Mouse (Mus musculus): ENCODE data around the gene Gm21981. TPM values are rescaled to one million over a fixed set of nuclear protein-coding genes. Genes with fewer than 3 reads are reported as not detected.

The Gm21981 gene
- polyA plus RNA-seq, 1 experiment from 2014 or later = 0.60 TPM

GRCm38 (mm10) chr17:47730633-47731575 is 36.6 kb upstream of the Gm21981 start:
- WGBS = 48% methylated on average over 24 of the region's 24 CpGs
- Histone ChIP-seq H3K4me3 (replicated peaks; ENCODE audit: low read length) (no peak overlapping the region), H3K4me2 (ENCODE audit: low read length) (no peak overlapping the region), H3K9ac (replicated peaks; ENCODE audit: low read depth, low read length) (no peak overlapping the region), H3K27ac (ENCODE audit: low read length) (no peak overlapping the region), H3K9me3 (ENCODE audit: control insufficient read depth, low read length) (no peaks in the 10 kb centered on the region), H3K36me3 (ENCODE audit: control insufficient read depth, insufficient read depth) (no peaks in the 10 kb centered on the region), H3K27me3 (replicated peaks; ENCODE audit: control insufficient read depth, insufficient read depth, low read length) (no peaks in the 10 kb centered on the region), H3K4me1 (replicated peaks; ENCODE audit: control insufficient read depth, insufficient read depth, low read length) (no peaks in the 10 kb centered on the region)
- ATAC-seq = no peak

- 85% methylated on average over 11 of the region's 11 CpGs for WGBS
These were observed 32.3 kb upstream of the Gm21981 start, which contains the start of gene Pgc for GRCm38 (mm10) chr17:47726566-47726965. Gene Pgc, plus strand, starts transcription at chr17:47726842.

GRCm38 (mm10) chr17:47721183-47721582 is 26.9 kb upstream of the Gm21981 start:
- no peak overlapping the region for H3K27ac ChIP-seq (ENCODE audit: low read length)
- no peak for ATAC-seq
- no peaks in the 10 kb centered on the region for H3K4me1 ChIP-seq (replicated peaks; ENCODE audit: control insufficient read depth, insufficient read depth, low read length)
- no peaks in the 10 kb centered on the region for H3K36me3 ChIP-seq (ENCODE audit: control insufficient read depth, insufficient read depth)
- no peak overlapping the region for H3K4me2 ChIP-seq (ENCODE audit: low read length)
- H3K27me3 ChIP-seq (replicated peaks; ENCODE audit: control insufficient read depth, insufficient read depth, low read length) = no peaks in the 10 kb centered on the region
- WGBS = 80% methylated on average over 4 of the region's 4 CpGs
- no peak overlapping the region for H3K4me3 ChIP-seq (replicated peaks; ENCODE audit: low read length)
- no peak overlapping the region for H3K9ac ChIP-seq (replicated peaks; ENCODE audit: low read depth, low read length)
- H3K9me3 ChIP-seq (ENCODE audit: control insufficient read depth, low read length) = no peaks in the 10 kb centered on the region

More at GRCm38 (mm10) chr17:47726566-47726965, 32.3 kb upstream of the Gm21981 start, which contains the start of gene Pgc:
- H3K36me3 ChIP-seq (ENCODE audit: control insufficient read depth, insufficient read depth) = no peaks in the 10 kb centered on the region
- H3K27me3 ChIP-seq (replicated peaks; ENCODE audit: control insufficient read depth, insufficient read depth, low read length) = no peaks in the 10 kb centered on the region
- ATAC-seq = no peak
- no peaks in the 10 kb centered on the region for H3K9me3 ChIP-seq (ENCODE audit: control insufficient read depth, low read length)
- no peak within 1 kb of the TSS for H3K4me2 ChIP-seq (ENCODE audit: low read length)
- H3K4me1 ChIP-seq (replicated peaks; ENCODE audit: control insufficient read depth, insufficient read depth, low read length) = no peaks in the 10 kb centered on the region
- no peak within 1 kb of the TSS for H3K9ac ChIP-seq (replicated peaks; ENCODE audit: low read depth, low read length)
- H3K27ac ChIP-seq (ENCODE audit: low read length) = no peak within 1 kb of the TSS
- no peak within 1 kb of the TSS for H3K4me3 ChIP-seq (replicated peaks; ENCODE audit: low read length)

- no peaks in the 10 kb centered on the region for H3K27me3 ChIP-seq (replicated peaks; ENCODE audit: control insufficient read depth, insufficient read depth, low read length)
- 60% methylated on average over 3 of the region's 3 CpGs for WGBS
- H3K4me2 ChIP-seq (ENCODE audit: low read length) = no peak overlapping the region
- H3K9ac ChIP-seq (replicated peaks; ENCODE audit: low read depth, low read length) = no peak overlapping the region
- no peaks in the 10 kb centered on the region for H3K36me3 ChIP-seq (ENCODE audit: control insufficient read depth, insufficient read depth)
- H3K4me3 ChIP-seq (replicated peaks; ENCODE audit: low read length) = no peak overlapping the region
- ATAC-seq = no peak
- H3K9me3 ChIP-seq (ENCODE audit: control insufficient read depth, low read length) = no peaks in the 10 kb centered on the region
- no peaks in the 10 kb centered on the region for H3K4me1 ChIP-seq (replicated peaks; ENCODE audit: control insufficient read depth, insufficient read depth, low read length)
- no peak overlapping the region for H3K27ac ChIP-seq (ENCODE audit: low read length)
These were observed 20.8 kb upstream of the Gm21981 start for GRCm38 (mm10) chr17:47715037-47715436.

- H3K27me3 ChIP-seq (replicated peaks; ENCODE audit: control insufficient read depth, insufficient read depth, low read length) = no peaks in the 10 kb centered on the region
- no peaks in the 10 kb centered on the region for H3K4me1 ChIP-seq (replicated peaks; ENCODE audit: control insufficient read depth, insufficient read depth, low read length)
- 48% methylated on average over 9 of the region's 22 CpGs for WGBS
- H3K9me3 ChIP-seq (ENCODE audit: control insufficient read depth, low read length) = no peaks in the 10 kb centered on the region
- H3K36me3 ChIP-seq (ENCODE audit: control insufficient read depth, insufficient read depth) = no peaks in the 10 kb centered on the region
- ATAC-seq = no peak
- no peak overlapping the region for H3K9ac ChIP-seq (replicated peaks; ENCODE audit: low read depth, low read length)
- H3K4me3 ChIP-seq (replicated peaks; ENCODE audit: low read length) = no peak overlapping the region
- H3K4me2 ChIP-seq (ENCODE audit: low read length) = no peak overlapping the region
- no peak overlapping the region for H3K27ac ChIP-seq (ENCODE audit: low read length)
These were observed 18.8 kb upstream of the Gm21981 start for GRCm38 (mm10) chr17:47712889-47713571.

- H3K4me1 ChIP-seq (replicated peaks; ENCODE audit: control insufficient read depth, insufficient read depth, low read length) = no peaks in the 10 kb centered on the region
- H3K4me2 ChIP-seq (ENCODE audit: low read length) = no peak overlapping the region
- no peak overlapping the region for H3K4me3 ChIP-seq (replicated peaks; ENCODE audit: low read length)
These were observed 17.6 kb upstream of the Gm21981 start for GRCm38 (mm10) chr17:47711883-47712282.

GRCm38 (mm10) chr17:47710036-47710435 is 15.8 kb upstream of the Gm21981 start:
- Histone ChIP-seq H3K4me2 (ENCODE audit: low read length) (no peak overlapping the region), H3K9me3 (ENCODE audit: control insufficient read depth, low read length) (no peaks in the 10 kb centered on the region), H3K27ac (ENCODE audit: low read length) (no peak overlapping the region), H3K27me3 (replicated peaks; ENCODE audit: control insufficient read depth, insufficient read depth, low read length) (no peaks in the 10 kb centered on the region), H3K4me1 (replicated peaks; ENCODE audit: control insufficient read depth, insufficient read depth, low read length) (no peaks in the 10 kb centered on the region), H3K4me3 (replicated peaks; ENCODE audit: low read length) (no peak overlapping the region), H3K36me3 (ENCODE audit: control insufficient read depth, insufficient read depth) (no peaks in the 10 kb centered on the region), H3K9ac (replicated peaks; ENCODE audit: low read depth, low read length) (no peak overlapping the region)
- WGBS = 80% methylated on average over 3 of the region's 3 CpGs
- no peak for ATAC-seq

More at GRCm38 (mm10) chr17:47711883-47712282, 17.6 kb upstream of the Gm21981 start:
- Histone ChIP-seq H3K9ac (replicated peaks; ENCODE audit: low read depth, low read length) (no peak overlapping the region), H3K36me3 (ENCODE audit: control insufficient read depth, insufficient read depth) (no peaks in the 10 kb centered on the region), H3K27ac (ENCODE audit: low read length) (no peak overlapping the region), H3K27me3 (replicated peaks; ENCODE audit: control insufficient read depth, insufficient read depth, low read length) (no peaks in the 10 kb centered on the region), H3K9me3 (ENCODE audit: control insufficient read depth, low read length) (no peaks in the 10 kb centered on the region)
- ATAC-seq = no peak
- WGBS = 69% methylated on average over 6 of the region's 6 CpGs

- Histone ChIP-seq H3K4me1 (replicated peaks; ENCODE audit: control insufficient read depth, insufficient read depth, low read length) (no peaks in the 10 kb centered on the region), H3K27ac (ENCODE audit: low read length) (no peak overlapping the region), H3K4me2 (ENCODE audit: low read length) (no peak overlapping the region), H3K27me3 (replicated peaks; ENCODE audit: control insufficient read depth, insufficient read depth, low read length) (no peaks in the 10 kb centered on the region), H3K36me3 (ENCODE audit: control insufficient read depth, insufficient read depth) (no peaks in the 10 kb centered on the region), H3K9ac (replicated peaks; ENCODE audit: low read depth, low read length) (no peak overlapping the region), H3K4me3 (replicated peaks; ENCODE audit: low read length) (no peak overlapping the region), H3K9me3 (ENCODE audit: control insufficient read depth, low read length) (no peaks in the 10 kb centered on the region)
- 74% methylated on average over 4 of the region's 4 CpGs for whole genome bisulfite sequencing
- no peak for ATAC-seq
These were observed 14.7 kb upstream of the Gm21981 start for GRCm38 (mm10) chr17:47708972-47709371.

- no peaks in the 10 kb centered on the region for H3K27me3 ChIP-seq (replicated peaks; ENCODE audit: control insufficient read depth, insufficient read depth, low read length)
- H3K9ac ChIP-seq (replicated peaks; ENCODE audit: low read depth, low read length) = no peak overlapping the region
- H3K4me3 ChIP-seq (replicated peaks; ENCODE audit: low read length) = no peak overlapping the region
- no peaks in the 10 kb centered on the region for H3K36me3 ChIP-seq (ENCODE audit: control insufficient read depth, insufficient read depth)
- H3K4me2 ChIP-seq (ENCODE audit: low read length) = no peak overlapping the region
- H3K27ac ChIP-seq (ENCODE audit: low read length) = no peak overlapping the region
- H3K9me3 ChIP-seq (ENCODE audit: control insufficient read depth, low read length) = no peaks in the 10 kb centered on the region
- WGBS = 80% methylated on average over 3 of the region's 3 CpGs
- ATAC-seq = no peak
- no peaks in the 10 kb centered on the region for H3K4me1 ChIP-seq (replicated peaks; ENCODE audit: control insufficient read depth, insufficient read depth, low read length)
These were observed 13.7 kb upstream of the Gm21981 start for GRCm38 (mm10) chr17:47707961-47708360.
